Mouse (Mus musculus): ENCODE results near the gene Ganab. TPM values are rescaled to one million over a fixed set of nuclear protein-coding genes. Genes with fewer than 3 reads are reported as not detected.
"Not testable (repeated sequence)": the region's sequence is repeated elsewhere in the genome, so short reads cannot be mapped to it uniquely, and the experiment has no call there.

Ganab gene
- polyA plus RNA-seq, 1 experiment from 2014 or later: 50.8 TPM

GRCm38 (mm10) chr19:8886916-8887584, 10.8 kb upstream of the Ganab start:
- Histone ChIP-seq H3K4me2 (ENCODE audit: low read depth, low read length) (peak overlapping the region; percentile 84), H3K36me3 (ENCODE audit: control insufficient read depth, insufficient read depth) (no peaks in the 10 kb centered on the region), H3K4me3 (ENCODE audit: low read depth, low read length) (peak overlapping the region; percentile 86; the same call in 1 of the 2 replicates), H3K27me3 (ENCODE audit: control insufficient read depth, insufficient read depth, low read depth, low read length) (no peaks in the 10 kb centered on the region), H3K9me3 (replicated peaks; ENCODE audit: control insufficient read depth, low read length) (no peaks in the 10 kb centered on the region), H3K27ac (ENCODE audit: low read length) (no peak overlapping the region), H3K9ac (ENCODE audit: low read depth, low read length) (no peak overlapping the region), H3K4me1 (ENCODE audit: control insufficient read depth, low read depth, low read length) (peaks cover 12% of the 10 kb centered on the region)
- no peak for ATAC-seq (ENCODE audit: low read depth)
- WGBS (ENCODE audit: insufficient replicate concordance): 38% methylated on average over 1 of the region's 1 CpGs

GRCm38 (mm10) chr19:8887585-8888463, 10.0 kb upstream of the Ganab start:
- H3K4me1 ChIP-seq (ENCODE audit: control insufficient read depth, low read depth, low read length): peaks cover 12% of the 10 kb centered on the region
- H3K9me3 ChIP-seq (replicated peaks; ENCODE audit: control insufficient read depth, low read length): no peaks in the 10 kb centered on the region
- 11% methylated on average over 19 of the region's 19 CpGs for WGBS (ENCODE audit: insufficient replicate concordance)
- H3K36me3 ChIP-seq (ENCODE audit: control insufficient read depth, insufficient read depth): no peaks in the 10 kb centered on the region
- H3K27me3 ChIP-seq (ENCODE audit: control insufficient read depth, insufficient read depth, low read depth, low read length): no peaks in the 10 kb centered on the region
- peak overlapping the region; percentile 84 for H3K4me2 ChIP-seq (ENCODE audit: low read depth, low read length)
- no peak for ATAC-seq (ENCODE audit: low read depth)
- peak overlapping the region; percentile 73 for H3K27ac ChIP-seq (ENCODE audit: low read length)
- peak overlapping the region; percentile 86 for H3K4me3 ChIP-seq (ENCODE audit: low read depth, low read length)
- peak overlapping the region; percentile 88 for H3K9ac ChIP-seq (ENCODE audit: low read depth, low read length)

- 1% methylated on average over 58 of the region's 58 CpGs for WGBS (ENCODE audit: insufficient replicate concordance)
- H3K4me1 ChIP-seq (ENCODE audit: control insufficient read depth, low read depth, low read length): peaks cover 15% of the 10 kb centered on the region
- H3K9ac ChIP-seq (ENCODE audit: low read depth, low read length): peak within 1 kb of the TSS; percentile 88
- H3K27me3 ChIP-seq (ENCODE audit: control insufficient read depth, insufficient read depth, low read depth, low read length): no peaks in the 10 kb centered on the region
- H3K4me3 ChIP-seq (ENCODE audit: low read depth, low read length): peak within 1 kb of the TSS; percentile 86
- peak within 1 kb of the TSS; percentile 85 for H3K27ac ChIP-seq (ENCODE audit: low read length)
- peak; percentile 93 for ATAC-seq (ENCODE audit: low read depth)
- no peaks in the 10 kb centered on the region for H3K9me3 ChIP-seq (replicated peaks; ENCODE audit: control insufficient read depth, low read length)
- peak within 1 kb of the TSS; percentile 84 for H3K4me2 ChIP-seq (ENCODE audit: low read depth, low read length)
- no peaks in the 10 kb centered on the region for H3K36me3 ChIP-seq (ENCODE audit: control insufficient read depth, insufficient read depth)
Measured at GRCm38 (mm10) chr19:8888511-8889385, 9.1 kb upstream of the Ganab start, which contains the start of the genes 1810009A15Rik and Gm49416. Gene 1810009A15Rik, plus strand, starts transcription at chr19:8888853. Gene Gm49416, plus strand, starts transcription at chr19:8888926.

GRCm38 (mm10) chr19:8892829-8893766, 4.8 kb upstream of the Ganab start, which contains the start of gene Ints5:
Gene Ints5, plus strand, starts transcription at chr19:8893005.
- ATAC-seq (ENCODE audit: low read depth): peak; percentile 50

GRCm38 (mm10) chr19:8895397-8895960, 2.4 kb upstream of the Ganab start:
- no peak overlapping the region for H3K9ac ChIP-seq (ENCODE audit: low read depth, low read length)

More at GRCm38 (mm10) chr19:8892829-8893766, 4.8 kb upstream of the Ganab start, which contains the start of gene Ints5:
- Histone ChIP-seq H3K4me3 (ENCODE audit: low read depth, low read length) (peak within 1 kb of the TSS; percentile 83), H3K9ac (ENCODE audit: low read depth, low read length) (peak within 1 kb of the TSS; percentile 98), H3K27ac (ENCODE audit: low read length) (peak within 1 kb of the TSS; percentile 93), H3K4me1 (ENCODE audit: control insufficient read depth, low read depth, low read length) (peaks cover 30% of the 10 kb centered on the region), H3K4me2 (ENCODE audit: low read depth, low read length) (peak within 1 kb of the TSS; percentile 73), H3K27me3 (ENCODE audit: control insufficient read depth, insufficient read depth, low read depth, low read length) (no peaks in the 10 kb centered on the region), H3K9me3 (replicated peaks; ENCODE audit: control insufficient read depth, low read length) (no peaks in the 10 kb centered on the region), H3K36me3 (ENCODE audit: control insufficient read depth, insufficient read depth) (peaks cover 10% of the 10 kb centered on the region)
- under 1% methylated on average over 54 of the region's 54 CpGs for WGBS (ENCODE audit: insufficient replicate concordance)

GRCm38 (mm10) chr19:8896231-8896630, 1.6 kb upstream of the Ganab start:
- H3K27ac ChIP-seq (ENCODE audit: low read length); H3K4me2 ChIP-seq (ENCODE audit: low read depth, low read length); H3K27me3 ChIP-seq (ENCODE audit: control insufficient read depth, insufficient read depth, low read depth, low read length); H3K9ac ChIP-seq (ENCODE audit: low read depth, low read length); H3K4me3 ChIP-seq (ENCODE audit: low read depth, low read length); ATAC-seq (ENCODE audit: low read depth); H3K9me3 ChIP-seq (replicated peaks; ENCODE audit: control insufficient read depth, low read length): not testable (repeated sequence)
- peaks cover 10% of the 10 kb centered on the region for H3K36me3 ChIP-seq (ENCODE audit: control insufficient read depth, insufficient read depth)
- peaks cover 33% of the 10 kb centered on the region for H3K4me1 ChIP-seq (ENCODE audit: control insufficient read depth, low read depth, low read length)
- 65% methylated on average over 5 of the region's 5 CpGs for WGBS (ENCODE audit: insufficient replicate concordance)

More at GRCm38 (mm10) chr19:8895397-8895960, 2.4 kb upstream of the Ganab start:
- peaks cover 33% of the 10 kb centered on the region for H3K4me1 ChIP-seq (ENCODE audit: control insufficient read depth, low read depth, low read length)
- no peak overlapping the region for H3K27ac ChIP-seq (ENCODE audit: low read length)
- no peaks in the 10 kb centered on the region for H3K9me3 ChIP-seq (replicated peaks; ENCODE audit: control insufficient read depth, low read length)
- no peak for ATAC-seq (ENCODE audit: low read depth)
- H3K27me3 ChIP-seq (ENCODE audit: control insufficient read depth, insufficient read depth, low read depth, low read length): no peaks in the 10 kb centered on the region
- H3K36me3 ChIP-seq (ENCODE audit: control insufficient read depth, insufficient read depth): peaks cover 10% of the 10 kb centered on the region
- H3K4me3 ChIP-seq (ENCODE audit: low read depth, low read length): no peak overlapping the region
- WGBS (ENCODE audit: insufficient replicate concordance): 86% methylated on average over 9 of the region's 9 CpGs
- no peak overlapping the region for H3K4me2 ChIP-seq (ENCODE audit: low read depth, low read length)

- H3K9me3 ChIP-seq (replicated peaks; ENCODE audit: control insufficient read depth, low read length); H3K27me3 ChIP-seq (ENCODE audit: control insufficient read depth, insufficient read depth, low read depth, low read length): not testable (repeated sequence)
- H3K9ac ChIP-seq (ENCODE audit: low read depth, low read length): peak overlapping the region; percentile 66
- H3K4me3 ChIP-seq (ENCODE audit: low read depth, low read length): peak overlapping the region; percentile 95
- WGBS (ENCODE audit: insufficient replicate concordance): 36% methylated on average over 21 of the region's 21 CpGs
- peaks cover 10% of the 10 kb centered on the region for H3K36me3 ChIP-seq (ENCODE audit: control insufficient read depth, insufficient read depth)
- ATAC-seq (ENCODE audit: low read depth): peak; percentile 24
- peak overlapping the region; percentile 90 for H3K27ac ChIP-seq (ENCODE audit: low read length)
- H3K4me2 ChIP-seq (ENCODE audit: low read depth, low read length): peak overlapping the region; percentile 87
- peaks cover 33% of the 10 kb centered on the region for H3K4me1 ChIP-seq (ENCODE audit: control insufficient read depth, low read depth, low read length)
Measured at GRCm38 (mm10) chr19:8897211-8897864, 533 bp upstream of the Ganab start.
